Mouse (Mus musculus) ES-Bruce4 (cell line): ENCODE results near the gene Tbc1d10c.

Experiments used
- CTCF ChIP-seq: IDR thresholded peaks from one replicate; pipeline ENCODE4 v1.8.1; 2011; ENCODE audit warnings: low read depth, low read length
- POLR2A ChIP-seq: IDR thresholded peaks from one replicate; pipeline ENCODE4 v1.8.1; 2011; ENCODE audit warnings: low read length; ENCODE audit not compliant: insufficient read depth

- TF ChIP-seq CTCF (no peak), POLR2A (no peak)
Measured at GRCm38 (mm10) chr19:4163543-4163887, 27.6 kb downstream of the Tbc1d10c start.
